Mouse (Mus musculus): ENCODE results near the gene Gm28047. TPM values are rescaled to one million over a fixed set of nuclear protein-coding genes. Genes with fewer than 3 reads are reported as not detected.
"Not testable (repeated sequence)": the region's sequence is repeated elsewhere in the genome, so short reads cannot be mapped to it uniquely, and the experiment has no call there.

Gm28047 gene
- polyA plus RNA-seq, 1 experiment: not detected

DNA sequence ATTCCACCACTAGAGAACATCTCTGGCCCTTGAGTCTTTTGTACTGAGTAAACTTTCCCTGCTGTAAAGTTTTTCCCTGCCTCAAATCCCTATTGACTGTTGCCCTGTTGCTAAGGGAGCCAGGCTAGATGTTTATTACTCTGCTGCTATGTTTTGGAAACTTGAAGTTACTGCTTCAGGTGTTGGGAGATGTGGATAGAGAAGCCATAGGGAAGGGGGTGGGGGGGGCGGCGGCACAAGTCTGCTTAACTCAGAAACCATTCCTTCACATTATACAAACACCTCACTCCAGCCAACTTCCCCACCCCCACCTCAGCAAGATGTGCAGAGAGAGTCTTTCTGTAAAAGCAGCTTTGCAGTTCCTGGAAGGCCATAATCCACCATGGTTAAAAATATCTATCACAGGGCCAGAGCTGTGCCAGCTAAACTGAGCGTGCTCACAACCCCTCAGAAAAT is 33.1 kb upstream of the Gm28047 start:
- peaks cover 11% of the 10 kb centered on the region; the same call in 1 of the 2 replicates for H3K4me1 ChIP-seq (ENCODE audit: control insufficient read depth, insufficient read depth, low read length)
- no peak overlapping the region for H3K27ac ChIP-seq (ENCODE audit: insufficient read depth, low read depth, low read length)
- H3K4me3 ChIP-seq (ENCODE audit: insufficient read depth, low read length): no peak overlapping the region
- TF ChIP-seq CTCF (IDR thresholded peaks at IDR 0.05; ENCODE audit: low read depth, low read length): no peak
- TF ChIP-seq POLR2A (IDR thresholded peaks at IDR 0.05; ENCODE audit: borderline replicate concordance, low read depth, low read length): no peak

DNA sequence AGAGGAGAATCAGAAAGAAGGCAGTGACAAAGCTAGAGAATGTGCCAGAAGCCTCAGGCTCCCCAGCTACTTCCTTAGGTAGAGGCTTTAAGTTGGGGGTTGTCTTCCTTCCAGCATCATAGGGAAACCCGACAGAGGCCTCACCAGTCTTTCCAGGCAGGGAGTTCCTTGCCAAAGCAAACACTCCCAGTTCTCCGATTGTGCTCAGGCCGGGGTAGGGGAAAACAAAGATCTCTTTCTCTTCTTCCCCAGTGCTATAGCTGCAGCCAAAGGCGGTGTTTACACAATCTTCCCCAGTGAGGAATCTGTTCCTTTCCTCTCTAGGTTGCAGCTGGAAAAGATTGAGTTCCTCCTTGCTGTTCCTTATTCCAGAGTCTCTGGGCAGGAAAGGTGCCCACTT is 31.8 kb upstream of the Gm28047 start:
- TF ChIP-seq POLR2A (IDR thresholded peaks at IDR 0.05; ENCODE audit: borderline replicate concordance, low read depth, low read length) (no peak), CTCF (IDR thresholded peaks at IDR 0.05; ENCODE audit: low read depth, low read length) (no peak)
- Histone ChIP-seq H3K4me1 (ENCODE audit: control insufficient read depth, insufficient read depth, low read length) (peaks cover 11% of the 10 kb centered on the region; the same call in 1 of the 2 replicates), H3K4me3 (ENCODE audit: insufficient read depth, low read length) (no peak overlapping the region), H3K27ac (ENCODE audit: insufficient read depth, low read depth, low read length) (no peak overlapping the region)

DNA sequence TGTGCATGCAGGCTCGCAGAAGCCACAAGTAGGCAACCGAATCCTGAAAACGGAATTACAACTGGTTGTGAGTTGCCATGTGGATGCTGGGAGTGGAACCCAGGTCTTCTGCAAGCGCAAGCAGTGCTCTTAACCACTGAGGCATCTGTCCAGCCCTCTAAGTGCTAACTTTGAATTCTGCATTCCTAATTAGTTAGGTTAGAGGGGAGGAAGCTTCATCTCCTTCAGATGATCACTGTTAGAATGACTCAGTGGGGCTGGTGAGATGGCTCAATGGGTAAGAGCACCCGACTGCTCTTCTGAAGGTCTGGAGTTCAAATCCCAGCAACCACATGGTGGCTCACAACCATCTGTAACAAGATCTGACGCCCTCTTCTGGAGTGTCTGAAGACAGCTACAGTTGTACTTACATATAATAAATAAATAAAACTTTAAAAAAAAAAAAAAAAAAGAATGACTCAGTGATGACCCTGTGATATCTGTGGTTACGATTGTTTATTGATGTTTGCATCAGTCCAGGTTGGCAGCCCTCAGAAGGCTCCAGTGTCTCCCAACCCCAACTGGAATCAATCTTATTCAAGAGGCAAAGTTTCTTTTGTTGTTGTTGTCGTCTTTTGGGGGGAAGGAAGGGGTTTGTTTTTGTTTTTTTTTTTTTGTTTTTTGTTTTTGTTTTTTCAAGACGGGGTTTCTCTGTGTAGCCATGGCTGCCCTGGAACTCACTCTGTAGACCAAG is 27.2 kb upstream of the Gm28047 start:
- not testable (repeated sequence) for H3K27ac ChIP-seq (ENCODE audit: insufficient read depth, low read depth, low read length); H3K4me3 ChIP-seq (ENCODE audit: insufficient read depth, low read length)
- peaks cover 11% of the 10 kb centered on the region; the same call in 1 of the 2 replicates for H3K4me1 ChIP-seq (ENCODE audit: control insufficient read depth, insufficient read depth, low read length)

DNA sequence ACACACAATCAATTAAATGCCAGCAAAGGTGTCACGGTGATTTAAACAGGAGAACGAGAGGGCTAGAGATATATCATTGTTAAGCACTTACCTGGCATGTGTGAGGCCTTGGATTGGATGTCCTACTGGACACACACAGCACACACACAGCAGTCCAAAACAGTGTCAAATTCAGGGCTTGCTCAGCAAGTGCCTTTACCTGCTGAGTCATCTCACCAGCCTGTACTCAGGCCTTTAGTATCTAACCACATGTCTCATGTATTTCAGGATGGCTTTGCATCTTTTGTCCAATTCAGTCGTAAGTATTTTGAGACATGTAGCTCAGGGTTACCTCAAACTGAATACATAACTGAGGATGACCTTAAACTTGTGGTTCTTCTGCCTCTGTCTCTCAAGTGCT is 26.2 kb upstream of the Gm28047 start:
- Histone ChIP-seq H3K27ac (ENCODE audit: insufficient read depth, low read depth, low read length) (no peak overlapping the region), H3K4me3 (ENCODE audit: insufficient read depth, low read length) (no peak overlapping the region), H3K4me1 (ENCODE audit: control insufficient read depth, insufficient read depth, low read length) (0 out of 2 replicates have a peak, but pooled peaks cover 2% of the 10 kb centered on the region)
- TF ChIP-seq POLR2A (IDR thresholded peaks at IDR 0.05; ENCODE audit: borderline replicate concordance, low read depth, low read length) (no peak), CTCF (IDR thresholded peaks at IDR 0.05; ENCODE audit: low read depth, low read length) (no peak)

DNA sequence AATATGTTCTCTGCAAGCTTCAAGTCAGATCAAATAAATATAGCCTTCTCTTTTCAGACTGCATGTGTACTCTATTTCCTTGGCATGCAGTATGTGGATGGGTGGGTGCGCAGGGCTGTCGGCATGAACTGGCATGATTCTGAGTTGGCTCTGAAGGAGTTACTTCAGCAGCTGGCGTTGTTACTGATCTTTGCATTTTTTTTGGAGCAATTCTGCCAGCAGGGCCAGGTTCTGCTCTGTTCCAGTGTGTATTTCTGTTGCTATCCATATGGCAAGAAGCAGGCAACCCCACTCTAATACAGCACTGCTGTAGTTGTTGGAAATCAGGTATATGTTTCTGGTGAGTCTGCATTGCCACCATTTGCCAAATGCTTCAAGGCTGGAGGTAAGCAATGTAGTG is 10.9 kb upstream of the Gm28047 start:
- no peak overlapping the region for H3K4me3 ChIP-seq (ENCODE audit: insufficient read depth, low read length)
- TF ChIP-seq CTCF (IDR thresholded peaks at IDR 0.05; ENCODE audit: low read depth, low read length) (no peak), POLR2A (IDR thresholded peaks at IDR 0.05; ENCODE audit: borderline replicate concordance, low read depth, low read length) (no peak)
- no peak overlapping the region for H3K27ac ChIP-seq (ENCODE audit: insufficient read depth, low read depth, low read length)
- H3K4me1 ChIP-seq (ENCODE audit: control insufficient read depth, insufficient read depth, low read length): no peaks in the 10 kb centered on the region

DNA sequence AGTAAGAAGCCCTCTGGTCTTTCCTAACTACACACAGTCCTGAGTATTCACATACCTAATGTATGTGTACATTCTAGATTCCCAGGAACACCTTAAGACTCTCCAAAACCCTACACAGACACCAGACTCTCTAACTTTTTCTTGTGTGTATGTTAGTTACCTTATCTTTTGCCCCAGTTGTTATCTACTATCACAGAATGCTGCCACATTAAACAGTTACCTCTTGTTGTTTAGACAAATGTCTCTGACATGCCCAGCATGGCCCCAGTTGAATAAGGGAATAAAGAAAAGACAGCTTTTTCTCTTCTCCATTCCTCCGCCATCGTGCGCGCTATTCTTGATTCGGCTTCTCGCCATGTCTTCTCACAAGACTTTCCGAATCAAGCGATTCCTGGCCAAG is 9.8 kb upstream of the Gm28047 start:
- H3K4me1 ChIP-seq (ENCODE audit: control insufficient read depth, insufficient read depth, low read length): no peaks in the 10 kb centered on the region
- H3K27ac ChIP-seq (ENCODE audit: insufficient read depth, low read depth, low read length): no peak overlapping the region
- H3K4me3 ChIP-seq (ENCODE audit: insufficient read depth, low read length): no peak overlapping the region
- TF ChIP-seq CTCF (IDR thresholded peaks at IDR 0.05; ENCODE audit: low read depth, low read length) (no peak), POLR2A (IDR thresholded peaks at IDR 0.05; ENCODE audit: borderline replicate concordance, low read depth, low read length) (no peak)

DNA sequence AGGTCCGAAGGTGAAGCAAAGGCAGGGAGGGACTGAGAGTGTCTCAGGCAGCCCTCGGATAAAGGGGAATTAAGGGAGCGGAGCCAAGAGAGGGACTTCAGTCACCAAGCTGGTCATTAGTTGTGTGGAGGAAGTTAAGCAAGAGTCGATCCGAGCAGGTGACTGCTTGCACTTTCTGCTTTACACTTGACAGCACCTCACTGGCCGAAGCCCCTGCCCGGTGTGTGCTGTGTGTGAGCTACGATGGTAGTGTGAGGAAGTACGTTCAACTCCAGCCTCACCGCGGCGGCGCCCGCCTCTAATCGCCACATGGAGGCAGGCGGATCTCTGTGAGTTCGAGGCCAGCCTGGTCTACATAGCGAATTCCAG is 804 bp upstream of the Gm28047 start:
- peaks cover 13% of the 10 kb centered on the region for H3K4me1 ChIP-seq (ENCODE audit: control insufficient read depth, insufficient read depth, low read length)
- peak overlapping the region; percentile 76 for H3K27ac ChIP-seq (ENCODE audit: insufficient read depth, low read depth, low read length)
- no peak for TF ChIP-seq POLR2A (IDR thresholded peaks at IDR 0.05; ENCODE audit: borderline replicate concordance, low read depth, low read length)
- no peak for TF ChIP-seq CTCF (IDR thresholded peaks at IDR 0.05; ENCODE audit: low read depth, low read length)
- peak overlapping the region; percentile 86 for H3K4me3 ChIP-seq (ENCODE audit: insufficient read depth, low read length)

DNA sequence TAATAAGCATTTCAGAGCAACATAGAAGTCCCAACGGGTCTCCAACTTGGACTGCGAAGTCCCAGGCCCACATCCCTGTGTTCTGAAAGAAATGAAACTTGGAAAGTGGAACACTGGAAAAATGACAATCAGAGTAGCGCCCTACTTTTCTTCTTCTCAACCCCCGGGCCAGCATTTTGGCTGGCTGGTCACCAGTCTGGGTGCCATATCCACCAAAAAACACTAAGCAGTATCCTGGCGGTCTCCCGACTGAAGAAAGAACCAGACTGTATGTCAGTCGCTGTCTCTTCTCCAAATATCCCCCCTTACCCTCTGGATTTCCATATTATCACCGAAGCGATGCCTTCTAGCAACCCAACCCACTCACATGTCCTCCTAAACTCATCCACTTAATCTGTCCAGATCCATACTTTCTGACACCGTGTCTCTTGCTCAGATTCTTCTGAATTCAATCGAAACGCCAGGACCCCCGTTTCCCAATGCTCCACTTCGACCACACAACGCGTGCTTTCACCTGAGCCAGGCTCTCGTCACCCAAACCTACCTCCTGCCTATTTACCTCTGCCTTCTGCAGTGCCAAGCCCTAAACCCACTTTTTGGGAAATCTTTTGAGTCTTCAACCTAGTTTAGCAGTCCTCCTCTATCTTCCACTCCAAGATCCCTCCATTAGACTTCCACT is 437 bp downstream of the Gm28047 start:
- H3K27ac ChIP-seq (ENCODE audit: insufficient read depth, low read depth, low read length): peak overlapping the region; percentile 42
- H3K4me3 ChIP-seq (ENCODE audit: insufficient read depth, low read length): peak overlapping the region; percentile 86
- peaks cover 15% of the 10 kb centered on the region for H3K4me1 ChIP-seq (ENCODE audit: control insufficient read depth, insufficient read depth, low read length)
- no peak for TF ChIP-seq POLR2A (IDR thresholded peaks at IDR 0.05; ENCODE audit: borderline replicate concordance, low read depth, low read length)
- TF ChIP-seq CTCF (IDR thresholded peaks at IDR 0.05; ENCODE audit: low read depth, low read length): no peak

DNA sequence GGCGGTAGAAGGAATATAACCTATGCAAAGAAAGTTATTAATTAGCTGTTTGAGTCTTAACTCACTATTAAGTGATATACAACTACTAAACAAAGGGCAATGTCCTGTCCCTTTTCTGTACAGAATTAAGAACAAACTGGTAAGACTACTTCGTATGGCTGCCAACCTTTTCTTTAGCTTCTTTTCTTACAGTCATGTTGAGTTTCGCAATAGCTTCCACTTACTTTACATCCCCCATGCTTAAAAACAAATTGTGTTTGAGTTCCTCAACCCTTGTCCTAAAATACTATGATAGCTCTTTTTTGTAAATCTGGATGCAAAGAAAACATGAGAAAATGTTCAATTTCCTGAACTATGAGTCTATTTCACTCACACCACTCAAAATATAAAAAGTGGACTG is 1.7 kb downstream of the Gm28047 start:
- Histone ChIP-seq H3K4me3 (ENCODE audit: insufficient read depth, low read length) (peak overlapping the region; percentile 29), H3K4me1 (ENCODE audit: control insufficient read depth, insufficient read depth, low read length) (peaks cover 19% of the 10 kb centered on the region), H3K27ac (ENCODE audit: insufficient read depth, low read depth, low read length) (peak overlapping the region; percentile 44)
- no peak for TF ChIP-seq CTCF (IDR thresholded peaks at IDR 0.05; ENCODE audit: low read depth, low read length)
- TF ChIP-seq POLR2A (IDR thresholded peaks at IDR 0.05; ENCODE audit: borderline replicate concordance, low read depth, low read length): no peak

DNA sequence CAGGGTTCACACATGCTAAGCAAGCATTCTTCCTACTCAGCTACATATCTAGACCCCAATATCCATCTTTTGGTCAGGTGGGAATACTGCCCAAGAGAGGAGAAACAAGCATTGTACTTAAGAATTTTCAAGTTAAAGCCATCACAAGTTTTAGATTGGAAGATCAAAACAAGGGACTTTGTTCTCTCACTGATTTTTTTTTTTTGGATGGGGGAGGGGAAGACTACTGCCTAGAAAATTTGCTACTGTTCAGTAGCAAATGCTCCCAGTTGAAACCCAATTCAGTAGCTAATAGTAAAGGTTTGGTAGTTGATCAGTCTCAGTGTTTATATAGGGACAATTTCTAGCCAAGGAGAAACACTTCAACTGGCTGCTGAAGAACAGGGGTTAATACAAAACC is 2.3 kb downstream of the Gm28047 start:
- Histone ChIP-seq H3K4me1 (ENCODE audit: control insufficient read depth, insufficient read depth, low read length) (peaks cover 19% of the 10 kb centered on the region), H3K27ac (ENCODE audit: insufficient read depth, low read depth, low read length) (no peak overlapping the region), H3K4me3 (ENCODE audit: insufficient read depth, low read length) (no peak overlapping the region)
- TF ChIP-seq CTCF (IDR thresholded peaks at IDR 0.05; ENCODE audit: low read depth, low read length) (no peak), POLR2A (IDR thresholded peaks at IDR 0.05; ENCODE audit: borderline replicate concordance, low read depth, low read length) (no peak)

All from bone marrow macrophage, adult 2 months (primary cell).